Mouse (Mus musculus): ENCODE measurements around the gene Rhpn2.

Rhpn2 gene

GRCm38 (mm10) chr7:35388694-35389093 lies 54.7 kb downstream of the Rhpn2 start:
- Histone ChIP-seq H3K4me1 (replicated peaks; ENCODE audit: low read depth, low read length) (peaks cover 73% of the 10 kb centered on the region), H3K4me3 (replicated peaks; ENCODE audit: low read length) (peak overlapping the region; percentile 51), H3K9me3 (ENCODE audit: low read length) (no peaks in the 10 kb centered on the region), H3K27me3 (ENCODE audit: insufficient read depth, low read length) (no peaks in the 10 kb centered on the region), H3K36me3 (ENCODE audit: insufficient read depth, low read length) (peaks cover 56% of the 10 kb centered on the region)
- no peak for TF ChIP-seq POU5F1 (IDR thresholded peaks at IDR 0.05; ENCODE audit: borderline replicate concordance, low read length)
- TF ChIP-seq CTCF (conservative IDR thresholded peaks at IDR 0.05; ENCODE audit: low read length), result no peak
- TF ChIP-seq NANOG (IDR thresholded peaks at IDR 0.05; ENCODE audit: borderline replicate concordance, low read length), result no peak

- peaks cover 50% of the 10 kb centered on the region for H3K36me3 ChIP-seq (ENCODE audit: insufficient read depth, low read length)
Observed at GRCm38 (mm10) chr7:35392935-35393334, 59.0 kb downstream of the Rhpn2 start.

GRCm38 (mm10) chr7:35395734-35396456 lies 61.9 kb downstream of the Rhpn2 start:
- H3K9me3 ChIP-seq (ENCODE audit: low read length), result no peaks in the 10 kb centered on the region
- H3K27me3 ChIP-seq (ENCODE audit: insufficient read depth, low read length), result no peaks in the 10 kb centered on the region
- peaks cover 59% of the 10 kb centered on the region for H3K4me1 ChIP-seq (replicated peaks; ENCODE audit: low read depth, low read length)
- H3K36me3 ChIP-seq (ENCODE audit: insufficient read depth, low read length), result peaks cover 66% of the 10 kb centered on the region
- no peak for TF ChIP-seq NANOG (IDR thresholded peaks at IDR 0.05; ENCODE audit: borderline replicate concordance, low read length)
- no peak for TF ChIP-seq POU5F1 (IDR thresholded peaks at IDR 0.05; ENCODE audit: borderline replicate concordance, low read length)
- TF ChIP-seq CTCF (conservative IDR thresholded peaks at IDR 0.05; ENCODE audit: low read length), result no peak
- H3K4me3 ChIP-seq (replicated peaks; ENCODE audit: low read length), result peak overlapping the region; percentile 96

More at GRCm38 (mm10) chr7:35392935-35393334, 59.0 kb downstream of the Rhpn2 start:
- Histone ChIP-seq H3K27me3 (ENCODE audit: insufficient read depth, low read length) (no peaks in the 10 kb centered on the region), H3K4me1 (replicated peaks; ENCODE audit: low read depth, low read length) (peaks cover 80% of the 10 kb centered on the region), H3K9me3 (ENCODE audit: low read length) (no peaks in the 10 kb centered on the region), H3K4me3 (replicated peaks; ENCODE audit: low read length) (0 out of 2 replicates have a peak overlapping the region, but pooled peaks have one; percentile 39)
- TF ChIP-seq CTCF (conservative IDR thresholded peaks at IDR 0.05; ENCODE audit: low read length) (peak; percentile 52), NANOG (IDR thresholded peaks at IDR 0.05; ENCODE audit: borderline replicate concordance, low read length) (no peak)

GRCm38 (mm10) chr7:35396542-35397168 lies 62.7 kb downstream of the Rhpn2 start, which contains the start of the genes Faap24 and Cep89:
Gene Faap24 (minus strand): TSS chr7:35396836.
Gene Cep89 (plus strand): TSS chr7:35397035.
- no peak for TF ChIP-seq CTCF (conservative IDR thresholded peaks at IDR 0.05; ENCODE audit: low read length)
- no peak for TF ChIP-seq POU5F1 (IDR thresholded peaks at IDR 0.05; ENCODE audit: borderline replicate concordance, low read length)
- TF ChIP-seq NANOG (IDR thresholded peaks at IDR 0.05; ENCODE audit: borderline replicate concordance, low read length), result no peak

GRCm38 (mm10) chr7:35401169-35401568 lies 67.2 kb downstream of the Rhpn2 start:
- H3K9me3 ChIP-seq (ENCODE audit: low read length), result no peaks in the 10 kb centered on the region
- peaks cover 70% of the 10 kb centered on the region for H3K36me3 ChIP-seq (ENCODE audit: insufficient read depth, low read length)
- peaks cover 31% of the 10 kb centered on the region for H3K4me1 ChIP-seq (replicated peaks; ENCODE audit: low read depth, low read length)
- no peaks in the 10 kb centered on the region for H3K27me3 ChIP-seq (ENCODE audit: insufficient read depth, low read length)
- H3K4me3 ChIP-seq (replicated peaks; ENCODE audit: low read length), result no peak overlapping the region
- no peak for TF ChIP-seq NANOG (IDR thresholded peaks at IDR 0.05; ENCODE audit: borderline replicate concordance, low read length)
- no peak for TF ChIP-seq CTCF (conservative IDR thresholded peaks at IDR 0.05; ENCODE audit: low read length)
- no peak for TF ChIP-seq POU5F1 (IDR thresholded peaks at IDR 0.05; ENCODE audit: borderline replicate concordance, low read length)

More at GRCm38 (mm10) chr7:35396542-35397168, 62.7 kb downstream of the Rhpn2 start, which contains the start of the genes Faap24 and Cep89:
- H3K9me3 ChIP-seq (ENCODE audit: low read length), result no peaks in the 10 kb centered on the region
- peaks cover 63% of the 10 kb centered on the region for H3K4me1 ChIP-seq (replicated peaks; ENCODE audit: low read depth, low read length)
- H3K36me3 ChIP-seq (ENCODE audit: insufficient read depth, low read length), result peaks cover 63% of the 10 kb centered on the region
- no peaks in the 10 kb centered on the region for H3K27me3 ChIP-seq (ENCODE audit: insufficient read depth, low read length)
- peak within 1 kb of the TSS; percentile 96 for H3K4me3 ChIP-seq (replicated peaks; ENCODE audit: low read length)

GRCm38 (mm10) chr7:35415226-35415625 lies 81.3 kb downstream of the Rhpn2 start:
- TF ChIP-seq NANOG (IDR thresholded peaks at IDR 0.05; ENCODE audit: borderline replicate concordance, low read length), result no peak
- no peak for TF ChIP-seq POU5F1 (IDR thresholded peaks at IDR 0.05; ENCODE audit: borderline replicate concordance, low read length)
- no peak for TF ChIP-seq CTCF (conservative IDR thresholded peaks at IDR 0.05; ENCODE audit: low read length)
- peaks cover 75% of the 10 kb centered on the region for H3K36me3 ChIP-seq (ENCODE audit: insufficient read depth, low read length)
- H3K27me3 ChIP-seq (ENCODE audit: insufficient read depth, low read length), result no peaks in the 10 kb centered on the region

GRCm38 (mm10) chr7:35415801-35416653 lies 82.1 kb downstream of the Rhpn2 start:
- peaks cover 7% of the 10 kb centered on the region for H3K4me1 ChIP-seq (replicated peaks; ENCODE audit: low read depth, low read length)
- TF ChIP-seq NANOG (IDR thresholded peaks at IDR 0.05; ENCODE audit: borderline replicate concordance, low read length), result no peak
- no peak for TF ChIP-seq POU5F1 (IDR thresholded peaks at IDR 0.05; ENCODE audit: borderline replicate concordance, low read length)
- TF ChIP-seq CTCF (conservative IDR thresholded peaks at IDR 0.05; ENCODE audit: low read length), result no peak
- peaks cover 76% of the 10 kb centered on the region for H3K36me3 ChIP-seq (ENCODE audit: insufficient read depth, low read length)
- no peaks in the 10 kb centered on the region for H3K27me3 ChIP-seq (ENCODE audit: insufficient read depth, low read length)
- H3K9me3 ChIP-seq (ENCODE audit: low read length), result no peaks in the 10 kb centered on the region
- H3K4me3 ChIP-seq (replicated peaks; ENCODE audit: low read length), result no peak overlapping the region

More at GRCm38 (mm10) chr7:35415226-35415625, 81.3 kb downstream of the Rhpn2 start:
- Histone ChIP-seq H3K4me1 (replicated peaks; ENCODE audit: low read depth, low read length) (no peaks in the 10 kb centered on the region), H3K9me3 (ENCODE audit: low read length) (no peaks in the 10 kb centered on the region), H3K4me3 (replicated peaks; ENCODE audit: low read length) (no peak overlapping the region)

- H3K4me3 ChIP-seq (replicated peaks; ENCODE audit: low read length), result no peak overlapping the region
Observed at GRCm38 (mm10) chr7:35416654-35416948, 82.6 kb downstream of the Rhpn2 start.

More at GRCm38 (mm10) chr7:35416654-35416948, 82.6 kb downstream of the Rhpn2 start:
- H3K27me3 ChIP-seq (ENCODE audit: insufficient read depth, low read length), result no peaks in the 10 kb centered on the region
- peaks cover 11% of the 10 kb centered on the region for H3K4me1 ChIP-seq (replicated peaks; ENCODE audit: low read depth, low read length)
- H3K9me3 ChIP-seq (ENCODE audit: low read length), result no peaks in the 10 kb centered on the region
- no peak for TF ChIP-seq POU5F1 (IDR thresholded peaks at IDR 0.05; ENCODE audit: borderline replicate concordance, low read length)
- no peak for TF ChIP-seq NANOG (IDR thresholded peaks at IDR 0.05; ENCODE audit: borderline replicate concordance, low read length)
- no peak for TF ChIP-seq CTCF (conservative IDR thresholded peaks at IDR 0.05; ENCODE audit: low read length)
- H3K36me3 ChIP-seq (ENCODE audit: insufficient read depth, low read length), result peaks cover 82% of the 10 kb centered on the region

Data from E14TG2a.4 (cell line).